Mouse (Mus musculus) CH12.LX (cell line): ENCODE data around the gene Hoxb3. TPM values are rescaled to one million over a fixed set of nuclear protein-coding genes. Genes with fewer than 3 reads are reported as not detected.

Source experiments
- DNase-seq: peaks from one replicate; pipeline ENCODE4 v3.0.0-alpha.2; 2013; ENCODE audit errors: extremely low read depth
- H3K27ac ChIP-seq: 2 replicates; pipeline ENCODE4 v1.5.1; 2012; ENCODE audit warnings: low read depth, mild to moderate bottlenecking, control low read depth, moderate library complexity; ENCODE audit not compliant: insufficient read depth
- H3K27me3 ChIP-seq: replicated peaks from 2 replicates; pipeline ENCODE3; 2012; ENCODE audit warnings: inconsistent platforms
- H3K36me3 ChIP-seq, 2 experiments: replicated peaks in 1 of 2; 2 replicates each; pipeline versions ENCODE3 to v1.6.1; 2012; ENCODE audit warnings: inconsistent platforms in 1 of 2, low read length in 1 of 2, mild to moderate bottlenecking in 1 of 2, mixed read lengths in 1 of 2, moderate library complexity in 1 of 2; ENCODE audit not compliant: control insufficient read depth in 1 of 2, insufficient read depth in 1 of 2
- H3K4me1 ChIP-seq, 2 experiments: 2 replicates each; pipeline ENCODE4 v1.6.1; 2012; ENCODE audit warnings: inconsistent platforms in 1 of 2, moderate library complexity in 1 of 2; ENCODE audit not compliant: insufficient read depth in 2 of 2, control insufficient read depth in 1 of 2
- H3K4me2 ChIP-seq: 2 replicates; pipeline ENCODE4 v1.6.1; 2012; ENCODE audit warnings: low read depth, mild to moderate bottlenecking, control low read depth; ENCODE audit not compliant: poor library complexity, insufficient read depth, severe bottlenecking
- H3K4me3 ChIP-seq, 3 experiments: fragments of 150-350 bp in 1 of 3; sonication (generic) in 1 of 3; replicated peaks in 1 of 3; 2 replicates each; pipeline versions ENCODE3 to v1.5.1; 2011 to 2012; ENCODE audit warnings: low read depth in 2 of 3, low read length in 2 of 3, mild to moderate bottlenecking in 2 of 3, moderate library complexity in 2 of 3, control low read depth in 1 of 3, improper control_type of control experiment in 1 of 3, inconsistent platforms in 1 of 3, mixed read lengths in 1 of 3; ENCODE audit not compliant: poor library complexity in 1 of 3
- H3K79me2 ChIP-seq: replicated peaks from 2 replicates; pipeline ENCODE4 v1.6.1; 2012; ENCODE audit warnings: mild to moderate bottlenecking, moderate library complexity; ENCODE audit not compliant: control insufficient read depth, poor library complexity, insufficient read depth, severe bottlenecking; ENCODE audit errors: extremely low read depth
- H3K9ac ChIP-seq: 2 replicates; pipeline ENCODE4 v1.6.1; 2012; ENCODE audit warnings: low read depth, mild to moderate bottlenecking, control low read depth, moderate library complexity; ENCODE audit not compliant: insufficient read depth
- H3K9me3 ChIP-seq: replicated peaks from 2 replicates; pipeline ENCODE3; 2012; ENCODE audit warnings: low read length, inconsistent platforms, mixed read lengths
- BHLHE40 ChIP-seq: IDR thresholded peaks from 2 replicates; pipeline ENCODE4 v1.6.1; 2011; ENCODE audit warnings: mild to moderate bottlenecking, low read depth, low read length, improper control_type of control experiment
- CHD2 ChIP-seq: IDR thresholded peaks from 2 replicates; pipeline ENCODE4 v1.6.1; 2011; ENCODE audit warnings: low read length, improper control_type of control experiment
- EP300 ChIP-seq: IDR thresholded peaks from 2 replicates; pipeline ENCODE4 v1.6.1; 2011; ENCODE audit warnings: low read length, improper control_type of control experiment
- GABPA ChIP-seq: IDR thresholded peaks from 2 replicates; pipeline ENCODE4 v1.6.1; 2012; ENCODE audit warnings: low read depth, low read length, improper control_type of control experiment, inconsistent platforms; ENCODE audit not compliant: insufficient replicate concordance
- JUN ChIP-seq: IDR thresholded peaks from 2 replicates; pipeline ENCODE4 v1.6.1; 2011; ENCODE audit warnings: low read depth, mild to moderate bottlenecking, low read length, improper control_type of control experiment, moderate library complexity; ENCODE audit not compliant: insufficient read depth
- JUND ChIP-seq: conservative IDR thresholded peaks from 2 replicates; pipeline ENCODE4 v1.6.1; 2011; ENCODE audit warnings: low read depth, low read length, improper control_type of control experiment
- MAX ChIP-seq: IDR thresholded peaks from 2 replicates; pipeline ENCODE4 v1.6.1; 2011; ENCODE audit warnings: low read length, improper control_type of control experiment
- MAZ ChIP-seq: IDR thresholded peaks from 2 replicates; pipeline ENCODE4 v1.6.1; 2012; ENCODE audit warnings: low read depth, mild to moderate bottlenecking, inconsistent platforms, low read length, improper control_type of control experiment, moderate library complexity
- MEF2A ChIP-seq: IDR thresholded peaks from 2 replicates; pipeline ENCODE4 v1.6.1; 2014; ENCODE audit warnings: low read depth, mild to moderate bottlenecking, inconsistent platforms, low read length, improper control_type of control experiment, borderline replicate concordance
- MXI1 ChIP-seq: IDR thresholded peaks from 2 replicates; pipeline ENCODE4 v1.6.1; 2011; ENCODE audit warnings: mild to moderate bottlenecking, low read depth, low read length, improper control_type of control experiment
- NELFE ChIP-seq: IDR thresholded peaks from 2 replicates; pipeline ENCODE4 v1.6.1; 2011; ENCODE audit warnings: low read depth, low read length, improper control_type of control experiment
- POLR2AphosphoS2 ChIP-seq: IDR thresholded peaks from 2 replicates; pipeline ENCODE4 v1.6.1; 2011; ENCODE audit warnings: low read depth, low read length, improper control_type of control experiment
- RAD21 ChIP-seq: IDR thresholded peaks from 2 replicates; pipeline ENCODE4 v1.6.1; 2011; ENCODE audit warnings: low read depth, mild to moderate bottlenecking, low read length, improper control_type of control experiment, moderate library complexity
- RCOR1 ChIP-seq: conservative IDR thresholded peaks from 2 replicates; pipeline ENCODE4 v1.6.1; 2012; ENCODE audit warnings: low read depth, mild to moderate bottlenecking, inconsistent platforms, low read length, improper control_type of control experiment
- SIN3A ChIP-seq: IDR thresholded peaks from 2 replicates; pipeline ENCODE4 v1.6.1; 2012; ENCODE audit warnings: low read length, improper control_type of control experiment, inconsistent platforms
- SMC3 ChIP-seq: IDR thresholded peaks from 2 replicates; pipeline ENCODE4 v1.6.1; 2011; ENCODE audit warnings: low read depth, low read length, improper control_type of control experiment
- TCF12 ChIP-seq: IDR thresholded peaks from 2 replicates; pipeline ENCODE4 v1.6.1; 2014; ENCODE audit warnings: low read depth, mild to moderate bottlenecking, inconsistent platforms, low read length, improper control_type of control experiment
- USF1 ChIP-seq: IDR thresholded peaks from 2 replicates; pipeline ENCODE4 v1.6.1; 2014; ENCODE audit warnings: low read depth, mild to moderate bottlenecking, inconsistent platforms, low read length, improper control_type of control experiment
- USF2 ChIP-seq: conservative IDR thresholded peaks from 2 replicates; pipeline ENCODE4 v1.6.1; 2011; ENCODE audit warnings: low read depth, low read length, improper control_type of control experiment
- ZC3H11A ChIP-seq: IDR thresholded peaks from 2 replicates; pipeline ENCODE4 v1.6.1; 2012; ENCODE audit warnings: low read depth, mild to moderate bottlenecking, inconsistent platforms, low read length, improper control_type of control experiment
- ZKSCAN1 ChIP-seq: IDR thresholded peaks from 2 replicates; pipeline ENCODE4 v1.6.1; 2012; ENCODE audit warnings: low read depth, inconsistent platforms, low read length, improper control_type of control experiment, borderline replicate concordance
- ZNF384 ChIP-seq: IDR thresholded peaks from 2 replicates; pipeline ENCODE4 v1.6.1; 2012; ENCODE audit warnings: low read depth, low read length, improper control_type of control experiment, inconsistent platforms
- dilution Hi-C: fragments of 300-500 bp; cut with MboI; formaldehyde crosslinking; loops from 2 replicates; pipeline ENCODE4 v1.14.3; 2020; ENCODE audit warnings: low sequenced_read_pairs; ENCODE audit not compliant: extremely low pct_unique_long_range_greater_than_20kb, extremely low pct_ligation_motif_present
- in situ Hi-C: fragments of 300-500 bp; cut with MboI; formaldehyde crosslinking; loops from 3 replicates; pipeline ENCODE4 v1.14.3; 2019; ENCODE audit warnings: low sequenced_read_pairs, low pct_ligation_motif_present, low pct_unique_long_range_greater_than_20kb, mixed read lengths
- polyA plus RNA-seq: library from polyadenylated mRNA; unstranded; fragments of >175 nt; gene quantifications from 2 replicates; pipeline ENCODE4 v1.2.1, GENCODE M21; 2012; ENCODE audit warnings: low read depth; ENCODE audit not compliant: insufficient read length
- total RNA-seq, 2 experiments: library from RNA; depleted of rRNA; stranded (reverse); fragments of 300-350 nt in 1 of 2; fragments of >200 nt in 1 of 2; gene quantifications; 2 replicates each; pipeline ENCODE4 v1.2.3; 2012 to 2014

Hoxb3 gene
- total and polyA plus RNA-seq, 3 experiments, result 0.07 to 0.29 (median 0.21) TPM

DNA sequence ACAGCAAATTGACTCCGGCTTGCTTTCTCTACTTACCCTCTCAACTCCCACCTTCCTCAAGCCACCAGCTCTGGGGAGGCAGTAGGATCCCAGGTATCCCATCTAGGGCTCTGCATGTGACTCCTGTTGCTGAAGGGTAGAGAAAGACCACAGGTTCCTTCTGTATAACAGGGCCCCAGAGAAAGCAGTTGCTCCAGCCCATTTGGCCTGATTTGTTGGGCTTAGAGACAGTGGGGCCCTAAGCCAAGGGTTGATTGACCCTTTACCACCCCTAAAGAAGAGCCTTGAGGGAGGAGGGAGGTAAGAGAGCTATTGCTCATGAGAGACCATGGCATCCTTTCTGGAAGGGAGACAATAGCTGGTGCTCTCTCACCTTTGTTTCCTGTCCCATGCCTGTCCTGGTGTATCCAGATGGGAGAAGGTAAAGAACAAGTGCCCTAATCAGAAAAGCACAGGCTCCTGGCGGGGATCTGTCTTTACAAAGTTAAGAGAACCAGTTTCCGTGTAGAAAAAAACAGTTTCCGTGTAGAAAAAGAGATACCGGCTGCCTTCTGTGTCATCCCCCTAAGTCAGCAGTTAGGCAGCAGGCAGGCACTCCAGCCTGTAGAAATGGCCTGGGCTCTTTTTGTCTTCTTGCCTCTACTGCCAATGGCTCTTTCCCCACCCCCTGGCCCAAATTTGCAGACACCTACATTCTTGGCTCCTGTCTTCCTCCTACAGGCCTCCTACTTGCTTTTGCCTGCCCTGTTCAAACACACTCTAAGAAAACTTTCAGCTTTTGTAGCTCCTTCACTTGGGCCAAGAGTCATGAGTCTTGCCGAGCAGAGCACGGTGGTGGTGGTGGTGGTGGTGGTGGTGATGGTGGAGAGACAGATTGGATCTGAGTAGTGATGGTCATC, 16.1 kb downstream of the Hoxb3 start:
- no peak overlapping the region for H3K4me3 ChIP-seq
- peaks cover 10% of the 10 kb centered on the region for H3K27me3 ChIP-seq
- peaks cover 2% of the 10 kb centered on the region for H3K9me3 ChIP-seq
- H3K36me3 ChIP-seq, result peaks cover 0 to 2% of the 10 kb centered on the region in 2 experiments
- no peaks in the 10 kb centered on the region for H3K79me2 ChIP-seq
- peaks cover 3 to 8% of the 10 kb centered on the region in 2 experiments; a peak in 2 of 4 replicates for H3K4me1 ChIP-seq
- no peak overlapping the region for H3K9ac ChIP-seq
- dilution Hi-C loops (no loop called here), in situ Hi-C loops (loop anchor here (5.0 kb wide), 1 partner anchor 33 kb away; no protein-coding TSS in a partner anchor)
- H3K27ac ChIP-seq, result no peak overlapping the region
- H3K4me2 ChIP-seq, result no peak overlapping the region
- no peak for TF ChIP-seq EP300
- no peak for TF ChIP-seq TCF12
- TF ChIP-seq ZKSCAN1, result no peak
- no peak for TF ChIP-seq GABPA
- TF ChIP-seq MXI1, result no peak
- TF ChIP-seq SMC3, result no peak
- TF ChIP-seq BHLHE40, result no peak
- no peak for TF ChIP-seq NELFE
- TF ChIP-seq CHD2, result no peak
- no peak for TF ChIP-seq ZC3H11A
- TF ChIP-seq JUN, result no peak
- TF ChIP-seq MEF2A, result no peak
- no peak for TF ChIP-seq ZNF384
- no peak for DNase-seq

DNA sequence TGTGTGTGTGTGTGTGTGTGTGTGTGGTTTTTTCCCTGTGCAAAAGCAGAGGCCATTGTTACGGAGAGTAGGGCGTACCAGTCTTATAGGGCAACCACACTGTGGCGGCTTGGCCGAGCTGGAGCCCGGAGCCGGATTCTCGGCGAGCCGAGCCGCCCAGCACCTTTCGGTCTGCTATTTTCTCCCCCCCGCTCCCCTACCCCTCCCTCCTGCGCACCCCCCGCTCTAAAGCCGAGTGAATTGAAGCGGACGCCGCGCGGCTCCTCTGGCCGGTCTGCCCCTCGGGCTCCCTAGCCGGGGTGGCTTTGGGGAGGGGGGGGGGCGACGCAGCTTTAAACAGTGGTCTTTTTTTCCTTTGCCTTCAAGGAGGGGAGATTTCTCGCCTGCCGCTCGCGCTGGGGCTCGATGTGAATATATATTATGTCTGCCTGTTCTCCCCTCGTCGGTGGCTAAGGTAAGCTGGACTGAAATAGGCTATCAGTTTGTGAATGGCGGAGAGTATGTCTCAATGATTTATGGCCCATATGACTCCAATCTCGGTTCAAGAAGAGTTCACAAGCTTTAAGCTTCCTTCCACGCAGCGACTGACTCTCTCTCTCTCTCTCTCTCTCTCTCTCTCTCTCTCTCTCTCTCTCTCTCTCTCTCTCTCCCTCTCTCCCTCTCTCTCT, 17.7 kb downstream of the Hoxb3 start:
- in situ Hi-C loops (no loop called here), dilution Hi-C loops (no loop called here)
- Histone ChIP-seq H3K4me2 (no peak overlapping the region), H3K9me3 (peaks cover 5% of the 10 kb centered on the region), H3K4me1 (peaks cover 3 to 9% of the 10 kb centered on the region in 2 experiments; a peak in 2 of 4 replicates), H3K27ac (no peak overlapping the region), H3K9ac (no peak overlapping the region), H3K36me3 (peaks cover 0 to 6% of the 10 kb centered on the region in 2 experiments), H3K79me2 (no peaks in the 10 kb centered on the region), H3K4me3 (no peak overlapping the region), H3K27me3 (peaks cover 10% of the 10 kb centered on the region)
- TF ChIP-seq SMC3 (no peak), SIN3A (no peak), MAX (no peak), ZC3H11A (no peak), JUND (no peak), NELFE (no peak), USF2 (no peak), RAD21 (no peak), RCOR1 (no peak), TCF12 (no peak), POLR2AphosphoS2 (no peak), EP300 (no peak), MAZ (no peak), USF1 (no peak), CHD2 (no peak)
- no peak for DNase-seq
